In the genomic region with DNA sequence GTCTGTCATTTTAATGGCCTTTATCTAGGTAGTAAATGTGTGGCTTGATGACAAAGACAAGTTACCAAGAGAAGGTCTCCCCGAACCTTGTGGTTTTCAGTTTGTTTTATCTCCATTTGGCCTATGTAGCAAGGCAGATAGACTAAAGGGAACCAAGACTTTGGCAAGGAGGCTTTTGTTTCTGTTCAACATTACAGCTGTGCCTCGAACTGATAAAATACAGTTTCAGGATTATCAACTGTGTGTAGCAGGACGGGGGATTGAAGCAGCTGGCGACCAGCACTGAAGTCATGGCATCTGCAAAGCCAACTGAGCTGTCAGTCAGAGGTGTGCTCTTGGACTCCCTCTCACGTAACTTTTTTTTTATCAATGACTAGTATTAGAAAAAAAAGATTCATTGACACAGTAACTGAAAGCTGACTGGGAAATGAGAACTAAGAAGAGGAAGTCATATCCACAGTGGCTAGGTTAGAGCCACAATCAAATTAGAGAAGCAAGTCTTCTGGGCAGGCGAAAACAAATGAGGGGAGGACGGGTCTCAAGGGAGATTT, we compare ENCODE assay signal across 16 mouse cellular contexts. TPM values are rescaled to one million over a fixed set of nuclear protein-coding genes. Genes with fewer than 3 reads are reported as not detected.
A peak's percentile ranks its signal among the peaks of the same experiment; 100 is the strongest.
DNase-seq lines count a peak whose midpoint lies in the region; ATAC-seq lines count a peak whose summit lies in the region.
"Had no signal": no experiment of that assay in that cellular context is flagged by ENCODE, and none has a peak within 500 bp of the region (broad histone marks: within the 10 kb centered on the region; RNA-seq: fewer than 3 reads in every experiment).

No protein-coding gene starts in this region.

- DNase-seq in midbrain, embryonic 11.5 days (ENCODE audit: low spot score, missing footprints), result peak; percentile 75
- DNase-seq in c-Kit-positive CD71-negative TER-119-negative erythroid progenitor cells, embryonic 14.5 days (ENCODE audit: low read depth), result peak; percentile 53
- peak; percentile 62 to 67 for DNase-seq in spleen, postnatal 36 days (ENCODE audit: low spot score in 2 of 2)
- no peak for DNase-seq in cerebellum, adult 8-10 months
- DNase-seq: cerebellum, adult 18-20 months; heart, adult 2 months; kidney, adult 9 months; thymus, postnatal 14 days had no signal

- no peak overlapping the region for H3K9ac ChIP-seq in midbrain, embryonic 11.5 days (ENCODE audit: low read length)
- no peak overlapping the region for H3K9ac ChIP-seq in midbrain, embryonic 15.5 days
- peak overlapping the region; percentile 36; the same call in 1 of the 2 replicates for H3K9ac ChIP-seq in liver, embryonic 15.5 days
- H3K9ac ChIP-seq in neural tube, embryonic 15.5 days (replicated peaks), result no peak overlapping the region
- no peak overlapping the region for H3K9ac ChIP-seq in kidney, embryonic 16.5 days (replicated peaks; ENCODE audit: low read length)
- H3K9ac ChIP-seq: embryonic facial prominence, embryonic 12.5 days; hindbrain, embryonic 14.5 days; limb, embryonic 13.5 days had no signal

- ATAC-seq in midbrain, embryonic 11.5 days (ENCODE audit: low FRiP score), result no peak
- no peak for ATAC-seq in midbrain, embryonic 15.5 days (replicated peaks)
- peak; percentile 43 for ATAC-seq in liver, embryonic 15.5 days (ENCODE audit: insufficient read depth)
- no peak for ATAC-seq in neural tube, embryonic 15.5 days (ENCODE audit: low FRiP score)
- no peak for ATAC-seq in kidney, embryonic 16.5 days (ENCODE audit: low FRiP score, low TSS enrichment)

- no peaks in the 10 kb centered on the region for H3K27me3 ChIP-seq in midbrain, embryonic 11.5 days (ENCODE audit: control insufficient read depth, insufficient read depth, low read length)
- 0 out of 2 replicates have a peak, but pooled peaks cover 3% of the 10 kb centered on the region for H3K27me3 ChIP-seq in midbrain, embryonic 15.5 days (replicated peaks)
- H3K27me3 ChIP-seq in liver, embryonic 15.5 days, result no peaks in the 10 kb centered on the region
- H3K27me3 ChIP-seq in neural tube, embryonic 15.5 days (replicated peaks), result 0 out of 2 replicates have a peak, but pooled peaks cover 2% of the 10 kb centered on the region
- peaks cover 8% of the 10 kb centered on the region for H3K27me3 ChIP-seq in kidney, embryonic 16.5 days (ENCODE audit: insufficient read depth, low read length)
- H3K27me3 ChIP-seq: embryonic facial prominence, embryonic 12.5 days had no signal

- H3K4me3 ChIP-seq in midbrain, embryonic 11.5 days (ENCODE audit: low read depth, low read length), result no peak overlapping the region
- H3K4me3 ChIP-seq in midbrain, embryonic 15.5 days, result no peak overlapping the region
- H3K4me3 ChIP-seq in liver, embryonic 15.5 days (replicated peaks), result peak overlapping the region; percentile 26
- no peak overlapping the region for H3K4me3 ChIP-seq in neural tube, embryonic 15.5 days (replicated peaks)
- H3K4me3 ChIP-seq in kidney, embryonic 16.5 days (ENCODE audit: low read length), result no peak overlapping the region
- H3K4me3 ChIP-seq: embryonic facial prominence, embryonic 12.5 days; heart, adult 2 months; limb, embryonic 13.5 days; midbrain, embryonic 10.5 days had no signal

- no peaks in the 10 kb centered on the region for H3K36me3 ChIP-seq in midbrain, embryonic 11.5 days (ENCODE audit: control insufficient read depth, insufficient read depth, low read length)
- H3K36me3 ChIP-seq in midbrain, embryonic 15.5 days (replicated peaks), result no peaks in the 10 kb centered on the region
- no peaks in the 10 kb centered on the region for H3K36me3 ChIP-seq in liver, embryonic 15.5 days (replicated peaks)
- no peaks in the 10 kb centered on the region for H3K36me3 ChIP-seq in neural tube, embryonic 15.5 days
- no peaks in the 10 kb centered on the region for H3K36me3 ChIP-seq in kidney, embryonic 16.5 days (ENCODE audit: insufficient read depth, low read length)
- H3K36me3 ChIP-seq: embryonic facial prominence, embryonic 12.5 days; limb, embryonic 13.5 days; midbrain, embryonic 10.5 days had no signal

- H3K4me1 ChIP-seq in midbrain, embryonic 11.5 days (ENCODE audit: control insufficient read depth, insufficient read depth, low read length), result peaks cover 10% of the 10 kb centered on the region
- peaks cover 15% of the 10 kb centered on the region for H3K4me1 ChIP-seq in midbrain, embryonic 15.5 days
- peaks cover 39% of the 10 kb centered on the region for H3K4me1 ChIP-seq in liver, embryonic 15.5 days (replicated peaks)
- peaks cover 13% of the 10 kb centered on the region for H3K4me1 ChIP-seq in neural tube, embryonic 15.5 days
- H3K4me1 ChIP-seq in kidney, embryonic 16.5 days (ENCODE audit: insufficient read depth, low read length), result peaks cover 11% of the 10 kb centered on the region

- no peak overlapping the region for H3K4me2 ChIP-seq in midbrain, embryonic 11.5 days
- no peak overlapping the region for H3K4me2 ChIP-seq in midbrain, embryonic 15.5 days
- peak overlapping the region; percentile 60 for H3K4me2 ChIP-seq in liver, embryonic 15.5 days
- H3K4me2 ChIP-seq in neural tube, embryonic 15.5 days, result no peak overlapping the region
- H3K4me2 ChIP-seq in kidney, embryonic 16.5 days (replicated peaks; ENCODE audit: low read depth, low read length), result no peak overlapping the region
- H3K4me2 ChIP-seq: embryonic facial prominence, embryonic 12.5 days; hindbrain, embryonic 14.5 days; limb, embryonic 13.5 days had no signal

- H3K27ac ChIP-seq in midbrain, embryonic 11.5 days (ENCODE audit: low read depth, low read length), result no peak overlapping the region
- no peak overlapping the region for H3K27ac ChIP-seq in midbrain, embryonic 15.5 days
- peak overlapping the region; percentile 64 for H3K27ac ChIP-seq in liver, embryonic 15.5 days (replicated peaks)
- H3K27ac ChIP-seq in neural tube, embryonic 15.5 days (replicated peaks), result no peak overlapping the region
- H3K27ac ChIP-seq in kidney, embryonic 16.5 days (ENCODE audit: low read length), result no peak overlapping the region
- H3K27ac ChIP-seq: embryonic facial prominence, embryonic 12.5 days; heart, adult 2 months; hindbrain, embryonic 14.5 days; limb, embryonic 13.5 days; midbrain, embryonic 10.5 days had no signal

- no peaks in the 10 kb centered on the region for H3K9me3 ChIP-seq in midbrain, embryonic 11.5 days (ENCODE audit: control insufficient read depth, low read length)
- H3K9me3 ChIP-seq in midbrain, embryonic 15.5 days, result no peaks in the 10 kb centered on the region
- H3K9me3 ChIP-seq in liver, embryonic 15.5 days (replicated peaks), result no peaks in the 10 kb centered on the region
- no peaks in the 10 kb centered on the region for H3K9me3 ChIP-seq in neural tube, embryonic 15.5 days (replicated peaks)
- no peaks in the 10 kb centered on the region for H3K9me3 ChIP-seq in kidney, embryonic 16.5 days (ENCODE audit: low read length)
- H3K9me3 ChIP-seq: embryonic facial prominence, embryonic 12.5 days; limb, embryonic 13.5 days; midbrain, embryonic 10.5 days had no signal

- WGBS in midbrain, embryonic 11.5 days, result 72% methylated on average over 7 of the region's 7 CpGs
- WGBS in midbrain, embryonic 15.5 days, result 69% methylated on average over 7 of the region's 7 CpGs
- WGBS in liver, embryonic 15.5 days (ENCODE audit: insufficient replicate concordance), result 7% methylated on average over 7 of the region's 7 CpGs
- 63% methylated on average over 7 of the region's 7 CpGs for WGBS in neural tube, embryonic 15.5 days
- WGBS in kidney, embryonic 16.5 days, result 47% methylated on average over 7 of the region's 7 CpGs

RNA-seq across cellular contexts. Expression of gene Rictor, which starts 2.8 kb away (rescaled TPM):
- 48.6 and 54.7 TPM in 2 replicates for polyA plus RNA-seq in midbrain, embryonic 11.5 days (2014; fragmentation: Nextera tagmentation; extraction: Ambion mirVana)
- 57.0 and 59.3 TPM in 2 replicates for polyA plus RNA-seq in midbrain, embryonic 15.5 days (2015; fragmentation: Nextera tagmentation; extraction: Ambion mirVana)
- 17.6 and 19.3 TPM in 2 replicates for polyA plus RNA-seq in liver, embryonic 15.5 days (2015; fragmentation: Nextera tagmentation; extraction: Ambion mirVana)
- polyA plus RNA-seq in neural tube, embryonic 15.5 days (2015; fragmentation: Nextera tagmentation; extraction: Ambion mirVana), result 51.4 and 52.6 TPM in 2 replicates
- 43.3 TPM in 2 replicates for polyA plus RNA-seq in kidney, embryonic 16.5 days (2015; fragmentation: Nextera tagmentation; extraction: Ambion mirVana)
